Mouse (Mus musculus): ENCODE data around the gene Slamf1.

GRCm38 (mm10) chr1:171785871-171786270, 18.9 kb downstream of the Slamf1 start:
- TF ChIP-seq CTCF (IDR thresholded peaks at IDR 0.05; ENCODE audit: low read depth, low read length), result no peak
- TF ChIP-seq POLR2A (IDR thresholded peaks at IDR 0.05; ENCODE audit: extremely low read depth, insufficient read depth, low read length), result no peak
